Mouse (Mus musculus): ENCODE results near the gene Rpl3.

The Rpl3 gene

DNA sequence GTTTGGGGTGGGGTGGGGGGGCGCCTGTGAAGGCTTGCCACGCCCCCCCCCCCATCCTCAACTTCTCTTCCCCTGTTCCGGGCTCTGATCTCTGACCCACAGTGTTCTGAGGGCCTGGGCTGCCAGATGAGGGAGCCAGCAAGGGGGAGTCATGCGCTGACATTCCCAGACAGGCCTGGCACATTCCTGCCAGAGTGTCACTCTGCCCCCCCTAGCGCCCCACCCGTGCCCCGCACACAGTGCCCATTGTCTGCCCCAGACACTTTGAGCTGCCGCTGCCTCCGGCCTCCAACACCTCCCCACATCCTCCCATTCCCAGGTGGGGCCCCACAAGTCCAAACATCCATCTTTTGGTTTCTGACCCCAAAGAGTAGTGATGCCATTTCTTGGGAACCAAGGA, 29.3 kb downstream of the Rpl3 start:
- no peak for DNase-seq

DNA sequence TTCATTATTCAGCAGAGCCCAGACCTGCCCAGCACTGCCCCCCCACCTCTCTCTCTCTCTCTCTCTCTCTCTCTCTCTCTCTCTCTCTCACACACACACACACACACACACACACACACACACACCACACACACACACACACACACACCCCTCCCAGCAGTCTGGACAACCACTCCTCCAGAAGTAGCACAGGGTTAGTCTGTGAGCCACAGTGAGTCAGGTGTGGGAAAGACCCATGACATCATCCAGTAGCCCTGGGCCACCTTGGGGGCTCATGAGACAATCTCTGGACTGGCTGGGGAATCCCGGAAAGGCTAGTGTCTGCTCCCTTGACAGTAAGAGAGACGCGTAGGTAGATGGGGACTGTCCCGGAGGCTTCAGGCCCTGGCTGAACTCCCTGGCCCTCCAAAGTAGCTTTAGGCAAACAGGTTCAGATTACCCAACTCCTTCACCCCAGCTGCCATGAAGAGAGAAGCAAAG, 30.6 kb downstream of the Rpl3 start:
- DNase-seq = no peak

DNA sequence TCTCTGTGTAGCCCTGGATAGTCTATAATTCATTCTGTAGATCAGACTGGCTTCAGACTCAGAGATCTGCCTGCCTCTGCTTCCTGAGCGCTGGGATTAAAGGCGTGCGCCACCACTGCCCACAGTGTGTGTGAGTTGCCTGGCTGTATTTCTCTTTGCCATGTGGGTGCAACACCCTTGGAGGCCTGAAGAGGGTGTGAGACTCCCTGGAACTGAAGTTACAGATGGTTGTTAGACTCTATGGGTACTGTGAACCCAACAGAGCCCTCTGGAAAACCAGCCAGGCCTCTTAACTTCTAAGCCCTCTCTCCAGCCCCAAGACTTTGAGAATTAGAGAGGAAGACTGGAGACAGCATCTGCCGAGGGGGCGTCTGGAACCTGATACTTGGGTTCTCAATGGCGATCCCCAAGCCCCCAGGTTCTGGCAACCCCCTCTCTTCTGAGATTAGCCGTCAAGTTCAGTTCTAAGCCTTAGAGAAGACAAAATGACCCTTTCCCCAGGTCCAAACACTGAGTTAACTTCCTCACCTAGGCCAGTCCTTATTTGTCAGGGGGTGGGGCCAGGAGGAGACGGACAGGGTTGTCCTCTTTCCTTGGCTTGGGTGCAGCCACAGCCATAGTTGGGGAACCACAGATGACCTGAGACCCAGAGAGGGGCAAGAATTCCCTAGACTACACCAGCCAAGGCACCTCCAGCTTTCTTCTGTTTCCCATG, 31.2 kb downstream of the Rpl3 start:
- DNase-seq = no peak

DNA sequence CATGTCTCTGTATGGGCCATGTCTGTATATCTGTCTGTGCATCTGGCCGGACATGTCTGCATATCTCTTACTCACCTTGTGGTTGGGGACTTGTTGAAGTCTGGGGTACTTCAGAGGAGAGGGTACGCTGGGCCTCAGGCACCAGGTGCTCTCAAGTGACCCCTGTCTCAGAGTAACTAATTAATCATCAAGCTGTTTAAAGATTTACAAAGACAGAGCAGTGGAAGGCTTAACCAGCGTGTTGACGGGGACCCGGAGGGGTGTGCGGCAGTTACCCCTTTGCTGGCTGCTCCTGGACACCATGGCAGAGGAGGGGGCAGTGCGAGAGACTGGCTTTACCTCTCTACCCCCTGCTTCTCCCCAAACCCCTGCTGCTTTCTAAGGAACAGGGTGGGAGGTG, 32.1 kb downstream of the Rpl3 start:
- DNase-seq = no peak

DNA sequence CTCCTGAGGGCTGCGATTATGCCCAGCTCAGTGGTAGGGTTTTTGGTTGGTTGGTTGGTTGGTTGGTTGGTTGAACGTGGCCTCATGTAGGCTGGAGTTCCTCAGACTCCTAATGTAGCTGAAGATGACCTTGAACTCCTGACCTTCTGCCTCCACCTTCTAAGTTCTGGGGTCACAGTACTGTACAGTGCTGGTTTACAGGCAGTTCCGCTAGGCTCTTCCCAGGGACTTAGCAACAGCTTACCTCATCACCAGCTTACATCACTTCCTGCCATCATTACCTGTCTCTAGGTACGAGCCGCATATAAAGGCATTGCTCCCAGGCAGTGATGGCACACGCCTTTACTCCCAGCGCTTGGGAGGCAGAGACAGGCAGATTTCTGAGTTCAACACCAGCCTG, 33.5 kb downstream of the Rpl3 start:
- DNase-seq = no peak

DNA sequence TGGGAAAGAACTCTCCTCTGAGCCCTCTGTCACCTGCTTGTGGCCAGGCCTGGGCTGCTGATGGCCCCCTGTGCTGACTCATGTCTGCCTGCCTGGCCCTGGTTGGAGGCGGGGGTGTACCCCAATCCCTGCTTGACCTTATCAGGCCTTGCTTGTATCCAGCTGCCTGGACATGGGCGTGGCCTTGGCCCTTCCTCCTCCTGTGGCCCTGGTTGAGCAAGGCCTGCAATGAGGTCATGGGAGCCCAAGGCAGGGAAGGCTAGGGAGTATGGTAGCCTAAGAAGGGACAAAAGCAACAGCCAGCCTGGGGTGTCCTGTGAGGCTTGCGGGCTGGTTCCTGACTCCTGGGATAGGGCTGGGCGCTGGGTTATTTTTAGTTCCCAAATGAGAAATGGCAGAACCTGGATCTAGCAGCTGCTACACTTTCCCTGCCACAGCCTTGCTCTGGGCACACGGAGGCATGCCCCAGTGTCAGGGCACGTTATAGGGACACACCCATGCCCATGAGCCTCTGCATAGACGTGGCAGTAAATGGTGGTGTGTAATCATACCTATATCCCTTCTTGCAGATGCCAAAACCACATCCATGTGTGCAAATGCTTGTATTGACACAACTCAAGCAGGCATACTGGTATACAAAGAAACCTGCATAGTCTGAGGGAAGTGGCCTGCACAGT, 37.5 kb downstream of the Rpl3 start:
- DNase-seq = no peak

DNA sequence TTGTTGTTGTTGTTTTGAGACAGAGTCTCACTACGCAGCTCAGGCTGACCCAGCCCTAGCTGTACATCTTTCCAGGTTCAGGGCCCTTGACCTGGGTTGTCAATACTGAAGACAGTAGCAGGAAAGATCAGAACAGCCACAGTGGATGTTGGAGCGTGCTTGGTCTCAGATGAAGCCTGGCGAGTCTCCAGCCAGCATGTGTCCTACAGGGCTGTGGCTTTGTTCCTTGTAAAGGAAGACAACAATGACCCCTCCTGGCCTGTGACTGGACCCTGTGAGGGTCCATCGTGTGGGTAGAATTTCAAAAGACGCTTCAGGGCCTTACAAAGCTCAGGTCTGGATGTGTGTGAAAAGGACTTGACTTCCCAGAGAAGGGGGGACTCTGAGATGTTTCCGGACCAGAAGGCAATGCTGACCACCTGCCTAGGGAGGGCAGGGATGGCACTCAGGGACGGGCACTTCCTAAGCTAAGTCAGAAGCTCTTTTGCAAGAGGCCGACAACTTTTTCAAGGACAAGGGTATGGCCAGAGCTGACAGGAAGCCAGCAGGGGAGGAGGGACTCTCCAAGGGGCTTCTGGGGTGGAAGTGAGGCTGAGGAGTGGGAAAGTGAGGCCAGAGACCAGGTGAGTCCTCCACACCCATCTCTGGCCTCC, 38.2 kb downstream of the Rpl3 start:
- no peak for DNase-seq

DNA sequence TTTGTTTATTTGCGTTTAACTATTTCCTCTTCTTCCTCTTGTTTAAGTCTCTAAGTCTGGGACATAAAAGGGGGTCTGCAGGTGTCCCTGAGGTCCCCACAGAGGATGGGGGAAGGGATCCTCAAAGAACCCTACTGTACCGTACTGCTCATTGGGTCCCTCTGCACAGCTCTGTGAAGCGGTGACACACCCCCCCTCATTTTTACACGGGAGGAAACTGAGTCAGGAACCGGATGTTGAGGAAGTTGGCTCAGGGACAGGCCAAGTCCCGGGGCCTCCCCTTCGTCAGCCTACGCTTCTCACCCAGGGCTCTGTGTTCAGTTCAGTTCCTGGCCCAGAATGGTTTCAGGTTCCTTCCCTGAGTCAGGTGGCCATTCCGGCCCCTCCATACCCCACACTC, 39.9 kb downstream of the Rpl3 start:
- DNase-seq = no peak

DNA sequence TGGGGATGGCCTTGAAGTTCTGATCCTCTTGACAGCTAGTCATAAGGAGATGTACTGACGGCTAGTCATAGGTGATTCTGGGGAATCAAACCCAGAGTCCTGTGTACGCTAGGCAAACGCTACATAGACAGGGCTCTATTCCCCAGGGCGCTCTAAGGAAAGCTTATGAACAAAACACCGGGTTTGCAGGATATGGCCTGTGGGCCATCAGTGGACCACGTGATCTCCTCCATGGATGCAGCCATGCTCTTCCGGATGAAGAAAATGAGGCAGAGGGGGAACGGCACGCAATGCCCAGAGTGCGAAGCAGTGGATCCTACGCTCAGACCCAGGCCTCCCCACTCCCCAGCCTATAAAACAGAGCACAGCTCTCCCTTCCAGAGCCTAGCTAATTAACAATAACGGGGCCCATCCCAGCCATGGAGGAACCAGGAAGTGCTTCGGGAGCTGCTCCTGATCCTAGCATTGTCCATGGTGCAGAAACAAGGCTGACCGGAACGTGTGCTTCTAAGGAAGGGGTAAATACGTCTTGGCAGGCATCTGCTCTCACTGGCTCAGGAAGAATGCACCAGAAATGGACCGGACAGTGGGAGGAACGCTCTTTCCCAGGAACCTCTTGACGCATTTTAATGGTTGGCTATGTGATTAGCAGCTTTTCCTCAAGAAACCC, 40.4 kb downstream of the Rpl3 start:
- DNase-seq = no peak

DNA sequence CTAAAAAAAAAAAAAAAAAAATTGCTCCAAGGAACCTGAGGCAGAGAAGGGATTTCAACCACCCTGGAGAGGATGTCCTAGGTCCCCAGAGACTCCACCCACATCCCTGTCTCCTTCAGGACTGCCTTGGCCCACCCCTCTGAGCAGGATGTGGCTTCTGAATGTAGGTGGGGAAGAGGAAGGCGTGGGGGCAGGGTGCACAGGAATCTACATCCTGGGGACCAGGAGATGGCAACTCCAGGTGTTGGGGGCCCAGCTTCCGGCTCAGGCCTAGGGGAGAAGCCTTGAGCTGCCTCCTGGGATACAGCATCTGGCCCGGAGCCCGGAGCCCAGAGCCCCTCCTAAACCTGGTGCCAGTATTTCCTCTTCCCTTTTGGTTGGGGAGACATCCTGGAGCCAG, 41.6 kb downstream of the Rpl3 start:
- no peak for DNase-seq

DNA sequence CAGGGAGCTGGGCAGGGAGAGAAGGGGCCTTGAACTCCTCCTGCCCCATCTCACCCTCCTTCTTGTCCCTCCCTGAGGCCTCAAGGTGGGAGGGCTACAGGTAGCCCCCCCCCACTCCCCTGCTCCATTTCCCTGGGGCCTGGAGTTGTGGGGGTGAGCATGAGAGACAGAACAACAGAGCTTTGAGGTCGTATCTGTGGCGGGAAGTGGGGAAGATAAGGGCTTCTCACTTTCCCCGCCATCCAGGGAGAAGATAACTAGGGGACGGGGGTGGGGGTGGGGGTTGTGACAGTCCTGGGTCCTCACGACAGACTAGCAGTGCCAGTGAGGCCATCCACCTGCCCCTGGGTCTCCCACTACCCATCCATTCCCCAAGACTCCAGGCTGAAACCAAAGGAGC, 43.7 kb downstream of the Rpl3 start:
- DNase-seq = no peak

DNA sequence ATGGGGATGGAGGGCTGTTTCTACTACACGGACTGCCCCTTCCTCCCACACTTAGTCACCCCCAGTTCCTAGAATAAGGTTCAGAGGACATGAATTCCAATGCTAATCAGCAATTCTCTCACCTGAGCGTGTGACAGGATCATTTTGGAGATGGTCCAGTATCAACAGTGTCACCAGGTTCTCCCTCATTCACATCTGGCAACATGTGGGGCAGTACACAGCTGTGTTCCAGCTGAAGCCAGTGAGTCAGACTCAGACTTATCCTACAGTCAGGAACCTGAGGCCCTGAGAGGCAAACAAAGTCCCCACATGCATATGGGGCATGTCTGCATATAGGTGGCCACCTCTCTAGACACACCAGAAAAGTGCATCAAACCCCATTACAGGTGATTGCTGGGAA, 44.4 kb downstream of the Rpl3 start:
- no peak for DNase-seq

DNA sequence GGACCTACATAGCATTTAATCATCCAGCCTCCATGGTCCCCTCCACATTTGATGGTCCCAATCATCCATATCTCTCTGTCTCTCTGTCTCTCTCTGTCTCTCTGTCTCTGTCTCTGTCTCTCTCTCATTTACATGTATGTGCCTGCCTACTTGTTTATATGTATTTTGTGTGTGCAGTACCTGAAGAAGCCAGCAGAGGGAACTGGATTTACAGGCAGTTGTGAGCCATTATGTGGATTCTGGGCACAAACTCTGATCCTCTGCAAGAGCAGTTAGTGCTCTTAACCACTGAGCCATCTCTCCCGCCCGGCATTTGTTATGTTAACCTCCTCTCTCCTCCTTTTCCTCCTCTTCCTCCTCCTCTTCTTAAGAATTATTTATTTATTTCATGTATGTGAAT, 45.9 kb downstream of the Rpl3 start:
- DNase-seq = no peak

DNA sequence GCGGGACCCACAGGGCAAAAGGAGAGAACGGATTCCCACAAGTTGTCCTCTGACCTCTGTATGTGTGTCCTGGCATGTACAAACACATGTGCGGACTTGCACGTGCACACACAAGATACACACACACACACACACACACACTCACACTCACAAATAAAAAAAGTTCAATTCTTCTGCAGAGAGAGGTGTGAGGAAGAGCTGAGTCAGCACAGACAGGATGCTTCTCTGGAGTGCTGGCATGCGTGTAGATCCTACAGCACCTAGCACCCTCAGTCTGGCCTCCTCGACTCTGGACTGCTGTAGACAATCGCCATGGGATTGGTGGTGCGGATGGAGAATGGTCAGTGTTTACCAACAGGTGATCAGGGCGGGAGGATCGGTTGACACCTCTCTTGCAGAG, 47.4 kb downstream of the Rpl3 start:
- DNase-seq = no peak

DNA sequence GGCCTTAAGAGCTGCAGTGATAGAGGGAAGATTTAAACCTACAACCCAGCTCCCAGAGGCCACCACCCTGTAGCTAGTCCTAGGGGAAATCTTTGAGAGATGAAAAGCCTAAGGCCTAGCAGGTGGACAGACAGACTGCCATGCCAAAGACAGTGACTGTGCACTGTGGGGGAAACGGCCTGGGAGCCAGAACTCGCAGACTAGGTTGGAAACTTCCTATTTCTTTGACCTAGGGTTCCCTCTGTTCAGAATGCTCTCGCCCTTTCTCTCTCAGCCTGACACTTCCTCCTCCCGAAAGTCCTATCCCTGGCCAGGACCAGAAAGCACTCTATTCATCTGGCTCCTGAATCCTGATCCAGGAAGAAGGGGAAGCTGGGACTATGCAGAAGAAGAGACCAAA, 49.5 kb downstream of the Rpl3 start:
- no peak for DNase-seq

DNA sequence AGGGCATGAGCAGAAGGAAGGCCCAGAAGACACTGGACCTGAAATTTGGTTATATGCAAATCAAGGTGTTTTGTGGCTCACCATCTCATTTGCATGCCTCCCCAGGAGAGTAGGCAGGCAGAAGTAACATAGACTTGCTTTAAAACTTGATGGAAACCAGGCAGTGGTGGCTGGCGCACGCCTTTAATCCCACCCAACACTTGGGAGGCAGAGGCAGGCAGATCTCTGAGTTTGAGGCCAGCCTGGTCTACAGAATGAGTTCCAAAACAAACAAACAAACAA, 53.6 kb downstream of the Rpl3 start:
- DNase-seq = no peak

DNA sequence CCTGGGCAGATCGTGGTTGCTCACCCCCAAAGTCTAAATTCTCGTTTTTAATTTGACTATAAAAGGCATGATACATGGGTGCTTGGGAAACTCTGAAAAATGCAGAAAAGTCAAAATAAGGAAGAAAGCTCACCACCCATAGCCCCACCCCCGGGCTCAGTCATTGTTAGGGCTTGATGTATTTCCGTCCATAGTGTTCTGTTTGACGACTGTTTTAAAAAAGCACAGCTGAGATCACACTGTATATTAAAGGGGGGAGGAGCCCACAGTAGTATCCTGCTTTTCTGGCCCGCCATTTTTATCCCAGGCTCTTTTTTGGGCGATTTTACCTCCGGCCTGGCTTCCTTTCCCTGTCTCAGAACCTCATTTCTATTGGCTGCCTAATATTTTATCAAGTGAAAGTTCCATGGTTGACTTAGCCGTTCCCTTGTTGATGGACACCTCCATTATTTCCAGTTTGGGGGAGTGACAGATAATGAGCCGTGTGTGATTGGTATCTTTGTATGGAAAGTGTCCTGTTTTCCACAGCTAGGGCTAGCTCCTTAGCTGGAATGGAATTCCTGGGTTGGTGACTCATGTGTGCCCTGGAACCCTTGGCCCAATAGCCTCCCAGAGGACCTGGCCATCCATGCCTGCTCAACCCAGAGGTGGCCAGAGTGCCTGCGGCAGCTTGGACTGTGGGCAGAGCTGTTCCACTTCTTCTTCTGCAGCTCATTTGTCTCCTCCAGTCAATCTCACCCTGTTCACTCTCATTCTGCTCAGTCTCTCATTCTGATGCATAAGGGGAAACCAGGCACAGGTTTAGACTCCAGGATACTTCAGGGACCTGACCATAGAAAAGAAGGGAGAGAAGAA, 54.2 kb downstream of the Rpl3 start:
- DNase-seq = no peak

DNA sequence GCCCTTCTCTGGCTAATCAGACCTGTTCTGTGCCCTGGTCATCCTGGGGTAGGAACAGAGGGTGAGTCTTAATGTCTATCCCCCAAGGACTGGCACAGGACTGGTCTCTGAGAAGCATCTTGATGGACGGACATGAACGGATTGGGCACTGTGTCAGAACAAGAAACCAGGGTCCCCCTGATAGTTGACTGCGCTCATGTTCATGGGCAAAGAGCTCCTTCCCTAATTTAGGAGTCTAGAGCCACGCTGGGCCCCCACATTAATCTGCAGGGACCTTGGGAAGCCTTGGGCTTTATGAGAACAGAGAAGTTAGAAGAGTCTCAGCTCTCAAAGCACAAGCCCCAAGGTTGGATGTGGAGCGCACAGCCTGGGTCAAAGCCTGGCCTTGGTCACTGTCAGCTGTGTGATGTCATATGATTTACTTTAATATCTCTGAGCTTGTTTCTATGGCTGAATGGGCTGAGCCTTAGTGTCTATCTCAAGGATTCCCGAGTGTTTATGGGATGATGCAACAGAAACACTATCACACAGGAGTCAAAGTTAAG, 56.3 kb downstream of the Rpl3 start:
- DNase-seq = no peak

DNA sequence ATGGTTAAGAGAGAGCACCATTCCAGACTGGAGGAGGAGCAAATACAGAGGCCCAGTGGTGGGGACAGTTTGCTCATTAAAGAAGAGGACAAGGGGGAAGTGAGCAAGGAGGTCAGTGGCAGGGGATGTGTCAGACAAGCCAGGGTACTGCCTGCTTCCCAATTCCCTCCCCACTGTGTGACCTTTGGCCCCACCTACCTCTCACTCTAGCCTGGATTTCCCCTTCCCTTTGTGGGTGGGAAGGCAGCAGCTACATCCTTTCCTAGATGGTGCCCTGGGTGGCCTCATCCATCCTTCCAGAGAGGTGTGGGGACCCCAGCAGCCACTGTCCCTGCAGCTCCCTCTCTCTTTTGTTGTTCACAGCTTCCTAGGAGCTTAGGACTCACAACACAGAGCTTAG, 56.8 kb downstream of the Rpl3 start:
- DNase-seq = no peak

DNA sequence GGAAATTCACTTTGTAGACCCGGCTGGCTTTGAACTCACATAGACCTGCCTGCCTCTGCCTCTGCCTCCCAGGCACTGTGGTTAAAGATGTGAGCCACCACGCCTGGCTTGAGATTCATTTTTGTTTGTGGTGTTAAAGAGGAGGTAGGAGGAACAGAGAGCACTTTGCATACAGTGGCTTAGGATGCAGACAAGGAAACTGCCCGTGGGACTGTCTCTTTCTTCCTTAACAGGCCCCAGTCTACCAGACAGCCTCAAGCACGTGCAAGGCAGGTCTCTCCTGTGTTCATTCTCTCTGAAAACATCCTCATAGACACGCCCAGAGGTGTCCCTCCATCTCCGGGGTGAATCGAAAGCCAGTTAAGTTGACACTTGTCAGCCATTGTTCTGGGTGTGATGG, 57.3 kb downstream of the Rpl3 start:
- DNase-seq = no peak

DNA sequence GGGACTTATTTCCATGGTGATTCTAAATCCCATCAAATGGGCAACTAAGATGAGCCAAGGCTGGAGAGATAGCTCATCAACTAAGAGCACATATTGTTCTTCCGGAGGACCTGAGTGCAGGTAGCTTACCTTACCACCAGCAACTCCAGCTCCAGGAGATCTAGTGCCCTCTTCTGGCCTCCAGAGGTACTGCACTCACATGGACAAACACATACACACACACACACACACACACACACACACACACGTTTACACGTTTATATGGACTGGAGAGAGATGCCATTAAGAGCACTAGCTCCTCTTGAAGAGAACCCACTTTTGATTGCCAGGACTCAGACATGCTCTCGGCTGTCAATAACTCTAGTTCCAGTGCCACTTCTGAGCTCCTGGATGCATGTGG, 60.5 kb downstream of the Rpl3 start:
- DNase-seq = no peak

DNA sequence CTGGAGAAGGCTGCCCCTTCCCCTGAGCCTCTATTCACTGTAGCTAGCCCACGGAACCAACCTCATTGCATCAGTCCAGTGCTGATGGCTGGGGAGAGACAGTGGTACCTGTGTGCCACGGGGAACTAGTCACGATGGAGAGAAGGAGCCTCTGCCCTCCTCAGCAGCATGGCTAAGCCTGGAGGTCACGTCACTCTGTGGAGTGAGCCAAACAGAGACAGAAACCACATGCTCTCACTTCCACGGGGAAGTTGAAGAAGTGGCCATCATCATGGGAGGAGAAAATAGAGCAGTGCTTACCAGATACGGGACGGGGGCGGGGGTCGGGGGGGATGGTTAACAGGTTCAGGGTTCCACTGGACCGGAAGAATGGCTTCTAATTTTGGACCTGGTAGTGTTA, 61.3 kb downstream of the Rpl3 start:
- DNase-seq = no peak

DNA sequence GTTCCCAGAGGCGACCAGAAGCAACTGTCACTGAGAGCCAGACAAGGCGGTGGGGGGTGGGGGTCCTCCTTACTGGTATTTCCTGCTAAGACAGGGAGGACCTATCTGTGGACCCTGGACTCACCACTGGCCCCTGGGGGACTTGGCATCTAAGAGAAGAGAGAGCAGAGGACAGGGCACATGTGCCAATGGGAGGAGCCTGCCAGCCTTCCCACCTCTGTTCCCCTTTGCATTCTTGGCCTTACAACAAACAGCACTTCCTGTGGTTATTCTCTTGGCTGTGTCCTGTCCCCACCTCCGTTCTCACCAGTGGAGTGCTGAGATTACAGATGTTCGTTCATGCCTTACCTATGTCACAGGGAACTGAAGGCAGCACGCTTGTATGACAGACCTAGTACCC, 62.8 kb downstream of the Rpl3 start:
- DNase-seq = no peak
